Mouse (Mus musculus) liver, postnatal 0 days (tissue): ENCODE results near the gene Runx3.

Experiments used
- CTCF ChIP-seq: sonication (generic); IDR thresholded peaks from 2 replicates; pipeline ENCODE4 v1.5.1; 2016; ENCODE audit warnings: antibody characterized with exemption, low read depth
- EP300 ChIP-seq: IDR thresholded peaks from 2 replicates; pipeline ENCODE4 v1.6.1; 2016; ENCODE audit warnings: antibody characterized with exemption, low read depth, mild to moderate bottlenecking

DNA sequence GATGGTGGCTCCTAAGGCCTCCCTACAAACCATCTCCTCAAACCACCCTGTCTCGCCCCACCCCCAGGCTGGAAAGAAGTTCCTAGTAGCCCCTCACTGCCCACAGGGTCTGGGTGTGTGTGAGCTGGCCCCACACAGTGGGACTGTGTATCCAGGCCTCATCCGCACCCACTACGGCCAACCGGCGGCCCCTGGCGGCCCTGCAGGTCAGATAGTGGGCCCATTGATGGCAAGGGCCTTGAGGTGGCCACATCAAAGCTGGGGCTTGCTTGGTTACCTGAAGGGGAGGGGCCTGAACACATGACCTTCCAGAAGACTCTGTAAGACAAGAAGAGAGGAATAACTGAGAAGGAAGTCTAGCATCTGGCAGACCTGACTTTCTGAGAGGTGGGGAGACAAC is 4.3 kb downstream of the Runx3 start:
- no peak for TF ChIP-seq CTCF
- TF ChIP-seq EP300 = no peak
